Mouse (Mus musculus) c-Kit-positive CD71-negative TER-119-negative erythroid progenitor cells, embryonic 14.5 days (primary cell): ENCODE data around the gene Jam2.

Source experiments
- DNase-seq: peaks from one replicate; pipeline ENCODE4 v3.0.0-alpha.2; 2013; ENCODE audit warnings: low read depth

Jam2 gene

DNA sequence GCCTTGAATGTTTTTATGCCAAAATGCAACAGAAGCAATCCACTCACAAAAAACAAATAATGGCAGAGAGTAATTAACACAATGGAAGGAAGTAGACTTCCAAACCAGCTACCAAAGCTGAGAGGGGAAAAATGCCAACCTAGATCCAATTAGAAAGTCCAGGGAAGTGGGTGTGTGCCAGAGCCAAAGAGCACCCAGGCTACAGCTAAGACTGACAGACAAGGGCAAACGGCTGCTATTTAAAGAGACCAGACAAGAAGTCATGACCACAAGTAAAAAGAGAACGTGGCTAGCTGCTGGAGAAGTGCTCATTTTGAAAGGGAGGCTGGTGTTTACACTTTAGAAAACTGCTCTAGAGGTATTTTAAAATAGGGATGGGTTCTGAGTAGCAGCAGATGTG, 9.4 kb downstream of the Jam2 start:
- DNase-seq: no peak

DNA sequence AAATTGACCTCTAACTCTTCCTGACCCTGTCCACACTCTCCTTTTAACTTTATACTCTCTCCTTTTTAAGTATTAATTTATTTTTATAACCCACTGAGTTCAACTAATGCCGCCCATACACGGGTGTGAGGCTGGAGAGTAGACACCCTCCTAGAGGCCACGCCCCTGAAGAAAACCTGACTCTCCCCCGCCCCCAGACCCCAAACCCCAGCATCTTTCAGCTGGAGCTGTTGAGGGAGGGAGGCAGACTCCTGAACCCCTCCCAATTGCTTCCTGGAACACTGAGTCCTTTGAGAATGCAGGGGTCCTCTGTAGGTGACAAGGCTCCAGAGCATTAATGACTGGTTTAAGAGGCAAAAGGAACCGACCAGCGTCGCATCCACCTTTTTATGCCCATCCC, 11.0 kb downstream of the Jam2 start:
- no peak for DNase-seq

DNA sequence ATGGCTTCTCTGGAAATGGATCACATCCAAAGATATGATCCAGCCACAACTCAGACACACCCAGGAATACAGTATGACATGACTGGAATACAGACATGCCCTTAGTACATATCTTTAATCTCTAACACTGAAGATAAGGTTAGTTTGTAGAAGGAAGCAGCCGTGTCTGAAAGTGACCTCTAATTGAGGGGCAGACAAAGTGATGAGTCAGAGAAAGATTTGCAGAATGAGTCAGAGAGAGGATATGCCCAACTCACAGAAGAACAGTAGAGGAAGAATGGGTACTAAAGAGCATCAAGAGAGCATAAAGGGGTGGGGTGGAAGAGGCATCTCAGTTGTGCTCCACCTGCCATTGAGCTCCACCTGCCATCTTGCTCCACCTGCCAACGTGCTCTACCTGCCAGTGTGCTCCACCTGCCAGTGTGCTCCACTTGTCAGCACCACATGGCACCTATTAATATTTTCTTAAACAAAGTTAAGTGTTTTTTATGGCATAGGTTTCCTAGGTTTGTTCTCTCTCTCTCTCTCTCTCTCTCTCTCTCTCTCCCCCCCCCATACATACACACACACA, 16.8 kb downstream of the Jam2 start:
- DNase-seq: no peak

GRCm38 (mm10) chr16:84793401-84793800, 19.5 kb downstream of the Jam2 start:
- DNase-seq: no peak

DNA sequence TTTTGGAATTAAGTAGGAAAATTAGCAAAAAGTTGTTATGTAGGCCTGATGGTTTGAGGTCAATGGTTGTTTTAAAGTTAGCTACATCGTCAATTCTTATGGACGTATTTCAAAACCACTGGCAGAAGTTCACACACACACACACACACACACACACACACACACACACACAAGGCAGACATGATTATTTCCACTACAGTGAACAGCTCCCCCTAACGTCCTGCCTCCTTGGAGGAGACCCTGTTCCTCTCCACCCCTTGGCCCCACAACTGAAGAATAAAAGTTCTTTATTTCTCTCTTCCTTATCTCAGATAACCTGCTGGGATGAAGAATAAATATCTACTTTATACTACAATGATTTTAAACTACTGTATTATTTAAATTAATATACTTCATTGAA, 21.4 kb downstream of the Jam2 start:
- no peak for DNase-seq

GRCm38 (mm10) chr16:84796678-84797077, 22.8 kb downstream of the Jam2 start:
- no peak for DNase-seq

DNA sequence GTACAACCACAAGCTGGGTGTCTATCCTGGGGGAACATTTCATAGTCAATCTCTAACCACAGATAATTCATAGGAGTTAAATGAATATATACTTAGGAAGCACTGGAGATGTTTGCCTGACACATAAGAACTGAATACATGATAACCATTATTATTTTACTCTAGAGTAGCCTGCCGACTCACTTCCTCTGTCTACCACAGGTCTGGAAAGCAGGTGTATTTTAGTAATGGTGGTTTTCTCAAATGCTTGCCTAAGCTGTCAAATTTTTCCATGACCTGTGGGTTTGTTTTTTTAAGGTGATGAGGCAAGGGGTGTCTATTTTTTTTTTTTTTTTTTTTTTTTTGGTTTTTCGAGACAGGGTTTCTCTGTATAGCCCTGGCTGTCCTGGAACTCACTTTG, 26.1 kb downstream of the Jam2 start:
- DNase-seq: no peak

DNA sequence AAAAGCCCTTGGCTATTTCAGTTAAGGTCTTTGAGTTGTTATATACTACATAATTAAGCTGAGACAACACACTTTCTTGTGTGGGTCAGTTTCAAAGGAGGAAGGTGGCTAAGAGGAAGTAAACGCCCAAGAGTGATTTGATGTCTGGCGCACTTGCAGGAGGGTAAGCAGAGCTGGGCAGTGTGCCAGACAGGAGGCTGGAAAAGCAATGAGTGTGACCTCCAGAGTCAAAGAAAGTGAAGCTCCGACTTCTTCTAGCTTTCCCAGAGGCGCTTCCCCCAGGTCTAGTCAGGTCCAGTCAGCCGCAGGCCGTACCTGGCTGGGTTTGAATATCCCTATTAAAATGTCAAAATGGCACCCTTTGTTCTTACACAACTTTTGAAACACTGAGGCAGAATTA, 28.3 kb downstream of the Jam2 start:
- DNase-seq: no peak

- no peak for DNase-seq
Measured at GRCm38 (mm10) chr16:84804866-84805265, 30.9 kb downstream of the Jam2 start.

DNA sequence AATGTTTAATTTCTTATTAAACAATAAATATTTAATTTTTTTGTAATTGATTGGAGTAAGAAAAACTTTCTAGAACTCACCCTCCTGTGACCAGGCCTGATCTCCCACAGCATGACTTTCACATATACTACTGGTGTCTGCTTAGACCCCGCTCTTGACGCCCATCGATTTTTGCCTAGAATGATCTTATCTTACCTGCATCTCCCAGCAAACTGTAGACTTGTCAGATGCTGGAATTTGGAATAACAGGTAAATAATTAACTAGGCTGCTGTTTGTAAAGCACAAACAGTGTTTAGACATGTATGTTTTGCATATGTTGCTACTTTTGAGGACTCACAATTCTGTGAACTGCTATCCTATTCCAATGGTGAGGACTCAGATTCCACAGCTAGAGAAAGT, 32.3 kb downstream of the Jam2 start:
- DNase-seq: no peak

- DNase-seq: no peak
Measured at GRCm38 (mm10) chr16:84807874-84808273, 34.0 kb downstream of the Jam2 start.

DNA sequence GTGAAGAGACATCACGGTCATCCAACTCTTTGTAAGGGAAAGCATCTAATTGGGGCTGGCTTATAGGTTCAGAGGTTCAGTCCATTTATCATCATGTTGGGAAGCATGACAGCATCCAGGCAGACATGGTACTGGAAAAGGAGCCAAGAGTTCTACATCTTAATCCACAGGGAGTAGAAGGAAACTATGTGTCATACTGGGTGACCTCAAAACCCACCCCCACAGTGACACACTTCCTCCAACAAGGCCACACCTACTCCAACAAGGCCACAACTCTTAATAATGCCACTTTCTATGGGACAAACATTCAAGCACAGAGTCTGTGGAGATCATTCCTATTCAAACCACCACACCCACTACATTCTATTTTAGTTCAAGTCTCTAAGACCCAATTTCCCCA, 36.3 kb downstream of the Jam2 start:
- DNase-seq: no peak

GRCm38 (mm10) chr16:84813852-84814251, 39.9 kb downstream of the Jam2 start:
- DNase-seq: no peak

GRCm38 (mm10) chr16:84814511-84814910, 40.6 kb downstream of the Jam2 start:
- DNase-seq: no peak

- DNase-seq: no peak
Measured at GRCm38 (mm10) chr16:84817423-84817822, 43.5 kb downstream of the Jam2 start.

- DNase-seq: no peak
Measured at GRCm38 (mm10) chr16:84825009-84825408, 51.1 kb downstream of the Jam2 start.

- no peak for DNase-seq
Measured at GRCm38 (mm10) chr16:84831696-84832095, 57.8 kb downstream of the Jam2 start.

- DNase-seq: no peak
Measured at GRCm38 (mm10) chr16:84832736-84833135, 58.8 kb downstream of the Jam2 start.

GRCm38 (mm10) chr16:84834344-84834743, 60.4 kb downstream of the Jam2 start:
- DNase-seq: no peak

- peak; percentile 89 for DNase-seq
Measured at GRCm38 (mm10) chr16:84834745-84835440, 61.0 kb downstream of the Jam2 start, which contains the start of gene Gabpa. Gene Gabpa (plus strand): TSS chr16:84834925.

GRCm38 (mm10) chr16:84835441-84835822, 61.5 kb downstream of the Jam2 start, which contains the start of gene Atp5j:
Gene Atp5j (minus strand): TSS chr16:84835625.
- DNase-seq: peak; percentile 29

- DNase-seq: peak; percentile 31
Measured at GRCm38 (mm10) chr16:84835823-84836743, 62.2 kb downstream of the Jam2 start.

GRCm38 (mm10) chr16:84838576-84838975, 64.7 kb downstream of the Jam2 start:
- DNase-seq: no peak
